Mouse (Mus musculus) naive thymus-derived CD4-positive, alpha-beta T cell, adult 2 months (primary cell): Measurements from ENCODE around the gene Gm5114.
A peak's percentile ranks its signal among the peaks of the same experiment; 100 is the strongest.
"Not testable (repeated sequence)": the region's sequence is repeated elsewhere in the genome, so short reads cannot be mapped to it uniquely, and the experiment has no call there.

ENCODE experiments used
- DNase-seq: peaks from one replicate; pipeline ENCODE4 v3.0.0-alpha.2; 2011; ENCODE audit warnings: low read depth

Gm5114 gene

DNA sequence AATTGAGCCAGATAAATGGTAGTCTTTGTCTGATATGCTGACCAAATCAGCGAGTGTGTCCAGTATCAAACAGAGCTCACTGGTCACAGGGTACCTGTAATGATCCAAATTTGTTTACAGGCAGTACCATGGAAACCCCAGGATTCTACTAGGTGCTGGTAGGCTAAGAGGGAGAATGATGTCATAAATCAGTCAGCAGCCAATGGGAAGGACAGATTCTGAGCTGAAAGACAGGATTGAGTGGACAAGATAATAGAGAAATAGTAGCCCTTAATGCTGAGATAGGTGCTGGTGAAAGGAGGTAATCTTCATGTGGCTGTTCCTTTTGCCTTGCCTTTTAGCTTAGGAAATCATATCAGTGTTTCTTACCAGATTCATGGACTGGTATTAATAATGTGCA, at the start of gene Gm5114:
Gm5114 (minus strand) TSS at position 101 of the 400 bp plus-strand sequence.
- not testable (repeated sequence) for DNase-seq

- no peak for DNase-seq
Measured at GRCm38 (mm10) chr7:39455806-39456205, 42.8 kb upstream of the Gm5114 start.

DNA sequence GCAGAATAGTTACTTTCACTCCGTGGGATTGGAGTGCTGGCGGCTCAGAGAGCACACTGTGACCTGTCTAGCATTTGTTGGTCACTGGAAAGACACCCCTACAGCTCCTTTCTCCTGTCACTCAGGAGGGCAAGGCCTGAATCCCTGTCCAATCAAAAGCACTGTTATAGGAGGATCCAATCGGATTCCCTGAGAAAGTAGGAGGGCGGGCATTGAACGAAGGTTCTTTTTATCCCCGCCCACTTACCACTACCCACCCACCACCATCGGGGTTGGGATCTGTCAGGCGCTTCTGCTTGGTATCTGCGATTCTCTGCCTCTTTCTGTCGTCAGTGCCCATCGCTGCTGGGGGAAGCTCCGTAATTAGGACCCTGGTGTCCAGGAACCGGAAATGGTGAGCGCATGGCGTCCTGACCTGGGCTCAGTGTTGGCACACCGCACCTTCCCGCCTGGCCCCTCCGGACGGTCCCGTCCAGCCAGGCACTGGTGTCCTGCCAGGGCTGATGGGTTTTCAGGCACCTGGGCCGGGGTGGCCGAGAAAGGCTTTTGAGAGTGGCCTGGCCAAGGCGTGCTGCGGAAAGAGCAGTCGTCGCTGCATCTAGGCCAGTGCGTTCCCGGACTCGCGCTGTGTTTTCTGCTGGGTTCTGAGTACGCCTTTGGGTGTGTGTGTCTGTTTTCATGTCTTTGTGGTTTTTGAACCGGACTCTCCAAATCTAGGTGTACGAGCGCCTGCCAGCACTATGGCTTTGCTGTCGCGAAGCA, 36.5 kb upstream of the Gm5114 start:
- peak; percentile 36 for DNase-seq

GRCm38 (mm10) chr7:39448626-39449242, 35.8 kb upstream of the Gm5114 start:
- no peak for DNase-seq

DNA sequence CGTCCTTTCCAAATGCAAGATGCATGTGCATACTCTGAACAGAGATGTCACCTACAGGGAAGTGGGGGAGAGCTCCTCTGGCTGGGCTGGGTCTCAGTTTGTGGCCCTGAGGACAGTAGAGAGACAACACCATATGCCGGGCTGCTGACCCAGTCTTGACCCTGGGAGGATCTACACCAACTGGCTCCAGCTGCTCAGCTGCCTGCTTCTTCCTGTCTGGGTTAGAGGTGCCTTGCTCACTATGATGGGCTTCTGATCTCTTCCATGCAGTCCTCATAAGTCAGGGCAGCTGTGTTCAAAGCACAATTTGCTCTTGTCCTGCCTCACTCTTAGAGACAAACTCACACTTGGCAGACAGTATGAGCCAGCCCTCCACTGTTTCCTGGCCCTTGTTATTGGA, 28.3 kb upstream of the Gm5114 start:
- no peak for DNase-seq

GRCm38 (mm10) chr7:39440362-39440761, 27.4 kb upstream of the Gm5114 start:
- no peak for DNase-seq
